Mouse (Mus musculus) ovary, postnatal 36 days (tissue): ENCODE measurements around the gene Rbp1.

ENCODE experiments used
- DNase-seq: peaks from one replicate; pipeline ENCODE4 v3.0.0; 2022; ENCODE audit warnings: low spot score, mixed read lengths

Gene Rbp1

DNA sequence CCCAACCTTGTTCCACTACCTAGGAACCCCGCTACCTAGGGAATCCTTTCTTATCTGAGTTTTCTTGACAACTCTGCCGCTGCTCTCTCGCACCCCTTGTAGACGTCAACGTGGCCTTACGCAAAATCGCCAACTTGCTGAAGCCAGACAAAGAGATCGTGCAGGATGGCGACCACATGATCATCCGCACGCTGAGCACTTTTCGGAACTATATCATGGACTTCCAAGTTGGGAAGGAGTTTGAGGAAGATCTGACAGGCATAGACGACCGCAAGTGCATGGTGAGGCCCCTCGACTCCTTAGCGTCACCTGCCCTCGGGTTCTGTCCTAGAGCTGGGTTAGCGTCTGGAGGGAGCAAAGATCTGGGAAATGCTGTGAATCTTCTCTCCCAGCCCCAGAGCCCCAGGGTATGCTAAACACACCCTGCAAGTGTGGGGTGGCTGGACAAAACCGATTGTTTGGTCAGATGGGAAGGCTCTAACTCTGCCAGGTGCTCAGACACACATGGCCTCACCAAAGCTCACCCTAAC, 2.7 kb downstream of the Rbp1 start:
- no peak for DNase-seq

DNA sequence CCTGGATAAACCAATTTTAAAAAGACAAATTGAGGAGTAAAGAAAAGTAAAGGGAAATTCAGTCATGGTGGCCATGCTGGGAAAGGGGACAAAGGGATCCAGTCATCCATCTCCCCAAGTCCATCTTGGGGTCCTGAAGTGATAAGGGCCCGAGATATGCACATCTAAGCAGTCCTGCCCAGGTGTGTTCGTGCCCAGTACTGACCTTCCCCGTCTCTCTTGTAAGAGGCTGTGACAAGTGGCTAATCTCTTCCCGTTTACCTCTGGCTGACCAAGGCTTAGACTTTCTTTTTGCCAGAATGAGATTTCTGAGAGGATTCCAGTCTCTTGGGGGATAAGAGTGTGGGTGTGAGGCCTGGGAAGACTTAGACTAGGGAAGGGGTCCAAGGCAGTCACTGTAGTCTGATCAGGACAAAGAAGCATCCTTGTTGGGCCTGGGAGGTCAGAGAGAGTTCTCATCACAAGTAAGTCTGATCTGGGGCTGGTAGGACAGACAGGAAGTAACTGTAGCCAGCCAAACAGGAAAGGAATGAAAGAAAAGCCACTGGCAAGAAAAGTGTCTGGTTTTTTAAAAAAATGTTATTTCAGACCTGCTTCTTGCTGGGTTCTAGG, 5.3 kb downstream of the Rbp1 start:
- DNase-seq = no peak

DNA sequence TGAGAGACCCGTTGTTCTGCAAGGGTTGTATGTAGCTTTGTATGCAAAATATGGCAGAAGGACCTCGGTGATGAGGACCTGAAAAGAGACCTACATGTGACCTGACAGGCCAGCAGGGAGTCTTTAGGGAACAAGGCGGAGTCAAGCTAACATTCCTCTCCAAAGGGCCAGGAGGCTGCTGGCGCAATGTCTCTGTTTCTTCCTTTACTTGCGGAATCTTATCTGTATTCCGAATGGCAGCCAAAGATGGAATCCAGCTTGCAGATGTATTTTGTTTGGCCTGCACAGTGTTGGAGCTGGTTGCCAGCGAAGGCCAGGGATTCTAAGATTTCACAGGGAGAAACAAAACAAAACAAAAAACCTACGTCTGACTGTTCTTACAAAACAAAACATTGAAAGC, 6.0 kb downstream of the Rbp1 start:
- DNase-seq = peak; percentile 34

DNA sequence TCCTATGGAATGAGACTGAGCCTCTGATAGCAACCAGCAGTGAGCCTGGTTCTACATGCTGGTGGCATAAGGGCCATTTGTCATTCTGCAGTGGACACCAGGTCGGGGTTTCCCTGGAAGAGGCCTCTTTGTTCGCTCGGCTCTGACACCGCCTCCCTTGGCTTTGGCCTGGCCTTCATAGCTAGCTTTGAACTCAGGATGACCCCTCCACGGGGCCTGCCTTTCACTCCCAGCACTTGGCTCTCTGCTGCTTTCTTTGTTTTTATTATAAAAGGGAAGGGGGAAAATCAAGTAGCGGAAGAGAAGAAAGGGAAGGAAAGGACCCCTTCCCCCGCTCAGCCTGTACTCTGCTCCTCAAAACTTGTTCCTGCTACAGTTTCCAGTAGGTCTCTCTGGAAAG, 7.0 kb downstream of the Rbp1 start:
- DNase-seq = peak; percentile 32

DNA sequence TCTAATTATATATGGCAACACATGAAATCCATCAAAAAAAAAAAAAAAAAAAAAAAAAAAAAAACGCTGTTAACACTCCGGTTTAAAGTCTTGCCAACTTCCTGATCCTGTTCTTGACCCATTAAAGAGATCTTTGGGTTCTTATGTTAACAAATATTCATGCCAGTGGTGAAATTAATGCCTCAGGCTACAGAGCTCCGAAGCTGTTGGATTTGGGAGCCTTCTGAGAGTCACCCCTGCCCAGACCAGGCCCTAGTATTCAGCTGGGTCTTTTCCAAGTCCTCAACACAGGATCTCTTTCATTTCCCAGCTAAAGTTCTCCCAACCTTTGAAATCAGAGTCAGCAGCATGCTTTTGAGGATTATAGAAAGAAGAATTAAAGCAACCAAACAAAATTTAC, 7.8 kb downstream of the Rbp1 start:
- no peak for DNase-seq

DNA sequence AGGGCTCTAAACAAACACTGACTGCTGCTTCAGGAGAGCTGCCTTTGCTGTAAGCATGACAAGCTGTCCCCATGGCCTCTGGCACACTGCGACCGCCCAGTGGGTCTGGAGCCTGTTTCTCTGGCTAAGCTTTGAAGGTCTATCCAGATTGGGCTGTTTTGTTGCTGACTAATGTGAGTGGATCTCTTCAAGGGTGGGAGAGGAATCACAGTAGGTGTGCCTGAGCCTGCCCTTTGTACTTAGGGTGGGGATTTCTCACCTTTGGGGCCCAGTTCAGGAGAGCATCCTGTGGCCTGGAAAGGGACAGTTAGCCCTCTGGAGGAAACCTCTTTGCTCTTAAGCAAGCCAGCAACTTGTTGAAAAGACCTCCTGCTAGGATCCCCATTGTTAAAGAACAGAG, 10.3 kb downstream of the Rbp1 start:
- no peak for DNase-seq

DNA sequence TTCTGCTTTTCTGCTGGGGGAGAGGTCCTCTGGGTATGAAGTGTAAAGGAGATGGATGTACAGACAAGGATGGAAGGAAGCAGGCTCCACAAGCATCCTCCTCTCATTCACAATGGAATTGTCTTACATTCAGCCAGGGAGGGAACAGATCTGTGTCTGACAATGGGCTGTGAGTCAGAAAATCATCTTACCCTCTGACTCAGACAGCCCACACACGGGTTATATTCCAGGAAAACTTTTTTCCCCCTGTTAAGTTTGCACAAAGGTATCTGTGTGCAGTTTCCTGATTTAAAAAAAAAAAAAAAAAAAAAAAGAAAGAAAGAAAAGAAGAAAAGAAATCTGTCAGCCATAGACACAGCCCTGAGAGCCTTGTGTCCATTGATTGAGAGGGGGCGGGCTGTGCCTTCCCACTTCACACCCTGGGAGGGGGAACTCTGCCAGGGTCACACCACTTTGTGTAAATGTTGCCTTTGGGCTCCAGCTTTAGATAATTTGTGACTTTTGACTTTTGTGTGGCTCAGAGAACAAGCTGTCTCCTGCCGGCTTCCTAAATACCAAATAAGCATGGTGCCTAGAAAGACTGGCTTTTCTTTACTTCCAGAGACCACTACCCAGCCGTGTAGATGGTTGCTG, 11.3 kb downstream of the Rbp1 start:
- no peak for DNase-seq

DNA sequence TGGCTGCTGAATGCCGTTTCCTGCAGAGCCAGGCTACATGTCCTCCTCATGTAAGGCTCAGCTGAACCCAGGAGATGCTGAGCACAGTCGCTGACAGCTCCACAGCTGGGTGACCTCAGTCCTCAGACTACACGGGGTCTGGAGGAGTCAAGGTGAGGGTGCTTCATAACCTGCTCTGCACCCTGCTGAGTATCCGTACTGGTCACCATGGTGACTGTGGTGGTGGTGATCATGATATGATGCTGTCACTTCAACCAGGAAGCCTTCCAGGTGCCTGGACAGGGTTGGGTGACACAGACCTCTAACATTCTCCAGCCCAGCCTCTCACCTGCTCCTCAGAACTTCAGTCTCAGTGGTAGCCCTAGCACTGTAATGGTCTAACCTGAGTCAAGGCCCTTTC, 15.1 kb downstream of the Rbp1 start:
- DNase-seq = no peak

DNA sequence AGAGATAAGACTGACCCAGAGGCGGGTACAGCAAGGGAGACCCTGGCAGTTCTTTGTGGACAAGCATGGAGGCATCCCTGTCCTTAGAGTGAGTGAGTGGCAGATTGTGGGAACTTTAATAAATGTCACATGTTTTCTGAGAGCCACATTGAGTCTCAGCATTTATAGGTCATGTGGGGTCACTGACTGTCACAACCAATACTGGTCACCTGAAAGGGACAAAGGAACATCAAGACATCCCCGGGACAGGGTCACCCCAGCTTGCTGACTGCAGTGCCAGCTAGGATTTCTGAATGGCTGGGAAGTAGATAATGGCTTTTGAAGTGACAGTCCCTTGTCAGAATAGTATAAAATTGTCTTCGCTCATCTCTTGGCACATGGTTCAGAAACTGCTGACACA, 16.3 kb downstream of the Rbp1 start:
- no peak for DNase-seq

DNA sequence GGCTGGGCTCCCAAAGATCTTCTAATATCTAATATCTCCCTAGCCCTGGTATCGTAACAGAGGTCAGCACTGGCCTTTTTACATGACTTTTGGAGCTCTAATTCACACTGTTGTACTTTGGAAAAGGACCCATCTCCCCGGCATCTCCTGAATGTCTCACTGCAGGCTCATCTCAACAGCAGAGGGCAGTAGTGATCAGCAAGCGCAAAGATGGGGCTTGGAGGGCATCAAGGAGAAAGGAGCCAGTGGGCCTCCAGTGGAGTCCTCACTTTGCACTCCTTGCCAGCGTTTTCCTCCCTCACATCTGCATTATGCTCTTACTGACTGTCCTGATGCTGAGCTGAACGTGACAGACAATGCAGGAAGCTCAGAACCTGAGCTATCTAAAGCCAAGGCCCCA, 19.9 kb downstream of the Rbp1 start:
- peak; percentile 27 for DNase-seq

DNA sequence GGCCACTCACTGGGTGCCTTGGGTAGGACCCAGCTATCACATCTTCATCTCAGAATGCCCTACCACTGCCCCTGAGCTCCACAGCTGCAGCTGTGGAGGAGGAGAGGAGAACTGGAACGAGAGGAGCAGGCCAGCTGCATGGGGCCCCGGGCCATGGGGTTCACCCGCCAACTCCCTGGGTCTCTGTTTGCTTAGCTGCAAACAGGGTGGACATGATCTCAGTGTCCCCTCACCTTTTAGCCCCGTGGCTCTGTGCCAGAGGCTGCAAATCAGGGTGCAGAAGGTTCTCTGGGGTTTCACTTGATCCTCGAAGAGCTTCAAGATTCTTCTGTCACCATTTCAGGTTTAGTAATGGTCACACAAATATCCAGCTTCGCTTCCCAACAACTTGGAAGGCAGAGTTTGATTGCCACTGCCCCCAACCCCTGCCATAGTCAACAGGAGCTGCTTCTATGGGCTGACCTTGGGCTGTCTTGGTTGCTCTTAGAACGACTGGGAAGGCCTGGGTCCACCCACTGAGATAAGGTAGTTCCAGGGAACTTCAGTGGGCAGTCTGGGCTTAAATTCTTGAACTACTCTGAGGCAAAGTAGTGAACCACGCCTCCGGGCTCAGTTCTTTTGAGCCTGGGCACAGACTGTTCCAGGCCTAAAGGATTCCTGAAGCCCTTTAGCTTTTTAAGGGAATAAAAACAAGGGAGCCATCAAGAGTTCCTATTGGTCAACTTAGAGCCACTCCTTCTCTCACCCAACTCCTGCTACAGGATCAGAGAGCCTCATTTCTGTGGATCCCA, 22.8 kb downstream of the Rbp1 start:
- peak; percentile 37 for DNase-seq

DNA sequence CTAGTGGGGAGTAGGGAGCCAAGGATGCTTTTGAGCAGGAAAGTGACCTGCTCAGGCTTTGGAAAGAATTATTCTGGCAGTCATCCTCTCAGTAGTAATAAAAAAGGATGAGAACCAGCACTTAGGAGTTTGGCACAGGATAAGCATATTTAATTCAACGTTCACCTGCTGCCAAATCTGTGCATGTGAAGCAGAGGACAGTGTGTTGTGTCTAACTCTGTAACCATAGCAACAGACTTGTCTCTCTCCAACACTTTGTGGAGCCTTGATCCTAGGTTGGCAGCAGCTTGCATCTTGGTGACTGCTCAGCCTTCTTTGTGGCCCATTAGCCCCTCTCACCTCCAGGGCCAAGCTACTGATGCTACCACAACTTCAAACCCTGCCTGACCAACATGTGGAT, 28.2 kb downstream of the Rbp1 start:
- DNase-seq = no peak

DNA sequence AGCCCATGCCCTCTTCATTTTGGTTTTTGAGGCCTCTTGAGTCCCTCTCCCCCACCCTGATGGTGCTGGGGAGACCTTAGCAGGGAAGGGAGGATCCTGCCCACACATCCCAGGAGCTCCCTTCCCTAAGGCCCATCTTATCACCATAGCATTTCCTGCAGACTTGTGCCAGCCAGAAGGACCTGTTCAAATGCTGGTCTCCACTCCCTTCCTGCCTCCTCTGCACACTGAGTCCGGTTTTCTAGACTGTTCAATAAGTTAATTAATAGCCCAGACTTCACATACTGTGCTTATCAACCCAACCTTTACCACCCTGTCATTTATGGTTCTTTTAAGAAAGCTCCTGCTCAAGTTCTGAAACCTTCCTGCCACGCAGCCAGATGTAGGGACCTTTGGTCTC, 43.9 kb downstream of the Rbp1 start:
- DNase-seq = no peak

DNA sequence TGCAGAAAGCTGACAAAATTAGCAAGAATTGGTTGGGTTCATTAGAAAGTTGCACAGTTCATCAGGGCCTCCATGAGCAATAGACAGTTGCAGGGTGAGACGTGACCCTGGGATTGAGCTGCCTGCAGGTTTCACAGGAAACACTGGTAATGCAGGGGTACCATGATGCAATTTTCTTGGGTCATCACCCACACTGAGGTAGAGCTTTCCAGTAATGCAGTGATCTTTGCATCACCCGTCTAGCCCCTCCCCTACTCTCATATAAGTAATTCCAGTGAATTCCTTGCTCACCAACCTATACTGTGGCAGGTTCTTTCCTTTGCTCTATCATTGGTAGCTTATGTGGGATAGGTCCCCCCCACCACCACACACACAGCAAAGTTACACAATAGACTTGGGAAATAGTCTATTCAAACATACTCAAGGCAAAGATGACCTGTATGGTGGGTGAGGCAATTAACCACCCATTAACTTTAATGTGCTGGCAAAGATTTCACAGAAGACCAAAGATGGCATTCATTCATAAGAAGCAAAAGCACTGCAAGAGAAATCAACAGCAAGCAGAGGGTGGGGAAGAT, 57.5 kb downstream of the Rbp1 start:
- DNase-seq = no peak

DNA sequence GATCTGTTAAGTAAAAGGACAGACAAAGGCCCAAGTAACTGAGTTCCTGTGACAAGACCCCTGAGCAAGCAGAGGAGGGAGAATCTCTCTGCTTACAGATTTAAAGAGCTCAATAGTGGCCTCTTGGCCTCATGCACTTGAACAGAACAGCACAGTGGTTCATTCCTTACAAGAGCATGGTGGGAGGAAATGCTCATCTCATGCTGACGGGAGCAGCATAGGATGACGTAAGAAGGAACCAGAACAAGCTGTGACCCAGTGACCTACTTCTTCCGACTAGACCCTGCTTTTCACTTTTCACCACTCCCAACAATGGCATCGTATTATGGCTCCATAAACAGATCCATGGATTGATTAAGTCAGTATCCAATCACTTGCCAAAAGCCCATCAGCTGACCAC, 59.5 kb downstream of the Rbp1 start:
- no peak for DNase-seq

DNA sequence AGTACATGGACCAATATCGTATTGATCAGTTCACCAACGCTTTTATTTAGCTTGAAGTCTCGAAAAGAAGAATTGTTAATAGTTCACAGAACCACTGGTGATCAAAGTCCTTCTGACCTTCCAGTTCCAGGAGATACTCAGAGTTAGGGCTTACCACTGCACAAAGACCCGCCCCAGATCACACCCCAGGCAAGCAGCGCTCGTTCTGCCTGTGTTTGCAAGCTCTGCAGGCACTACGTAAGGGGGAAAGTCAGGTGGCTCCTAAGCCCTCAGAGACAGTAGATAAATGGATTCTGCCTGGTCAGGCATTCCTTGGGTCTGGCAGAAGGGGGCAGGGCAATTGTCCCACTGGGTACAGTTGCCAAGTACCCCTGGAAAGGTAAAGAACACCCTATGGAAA, 62.3 kb downstream of the Rbp1 start:
- DNase-seq = no peak

DNA sequence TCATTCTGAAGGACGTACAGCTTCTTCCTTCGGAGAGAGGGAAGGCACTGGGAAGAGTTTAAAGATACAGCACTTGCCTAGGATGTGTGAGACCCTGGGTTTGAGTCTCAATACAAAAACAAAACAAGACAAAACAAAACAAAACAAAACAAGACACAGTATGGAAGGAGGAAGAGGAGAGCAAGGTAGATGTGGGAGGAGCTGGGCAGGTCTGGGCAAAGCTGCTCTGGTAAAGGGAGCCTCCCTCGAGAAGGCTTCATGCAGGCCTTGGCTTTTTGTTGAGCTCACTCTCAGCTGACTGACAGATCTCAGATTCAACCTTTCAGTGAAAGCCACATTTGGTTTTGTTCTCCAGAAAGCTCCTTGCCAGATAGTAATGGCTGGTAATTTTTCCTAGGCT, 63.1 kb downstream of the Rbp1 start, which contains the start of gene Rbp2:
Gene Rbp2 (plus strand): TSS at position 301 of the 400 bp plus-strand sequence.
- no peak for DNase-seq

DNA sequence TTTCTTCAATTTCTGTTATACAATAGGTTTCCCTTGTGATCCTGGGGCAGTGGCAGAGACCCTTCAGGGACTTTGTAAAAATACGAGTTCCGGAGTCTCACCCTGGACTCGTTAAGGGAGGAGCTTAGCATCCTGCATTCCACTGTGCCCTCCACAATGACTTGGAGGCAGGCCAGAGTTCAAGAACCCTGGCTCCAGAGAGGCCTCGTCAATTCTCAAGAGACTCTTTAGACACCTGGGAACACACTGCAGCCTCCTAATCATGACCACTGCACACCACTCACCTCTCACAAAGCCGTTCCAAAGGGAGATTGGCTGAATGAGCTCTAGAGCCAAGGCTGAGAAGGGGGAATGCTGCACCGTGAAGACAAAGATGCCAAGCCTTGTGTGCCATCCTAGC, 64.5 kb downstream of the Rbp1 start:
- DNase-seq = no peak

DNA sequence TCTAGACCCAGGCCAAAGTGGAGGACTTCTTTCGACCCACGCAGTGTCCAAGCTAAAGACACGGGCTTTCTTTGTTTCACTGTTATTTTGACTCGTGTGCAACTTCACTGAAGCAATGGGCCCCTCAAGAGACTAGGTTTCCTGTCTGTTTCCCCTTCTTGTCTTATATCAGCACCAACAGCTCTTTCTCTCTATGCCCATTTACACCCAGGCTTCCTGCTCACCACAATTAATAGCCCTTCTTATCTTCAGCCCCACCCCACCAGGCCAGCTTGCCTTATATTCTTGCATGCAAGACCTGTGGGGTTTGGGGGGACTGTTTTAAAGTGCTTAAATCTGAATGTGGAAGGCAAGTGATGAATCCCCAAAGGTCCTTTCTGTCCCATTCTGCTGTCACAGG, 66.8 kb downstream of the Rbp1 start:
- DNase-seq = no peak

DNA sequence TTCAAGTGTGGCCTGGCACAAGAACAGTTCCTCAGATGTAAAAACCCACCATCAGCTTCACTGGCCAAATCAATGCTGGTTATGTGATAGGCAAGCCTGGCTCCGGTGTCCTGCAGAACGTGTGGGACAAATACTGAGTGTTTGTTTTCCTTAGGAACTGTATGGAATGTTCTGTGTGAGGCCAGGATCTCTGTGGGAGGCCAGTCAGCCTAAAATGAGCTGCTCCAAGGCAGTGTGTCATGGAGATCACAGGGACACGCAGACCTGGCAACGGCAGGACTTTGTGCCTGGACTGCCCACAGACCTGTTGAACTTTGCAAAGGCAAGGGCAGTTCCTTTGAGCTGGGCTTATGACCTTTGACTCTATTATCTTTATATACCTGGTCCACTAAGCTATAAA, 67.4 kb downstream of the Rbp1 start:
- no peak for DNase-seq

DNA sequence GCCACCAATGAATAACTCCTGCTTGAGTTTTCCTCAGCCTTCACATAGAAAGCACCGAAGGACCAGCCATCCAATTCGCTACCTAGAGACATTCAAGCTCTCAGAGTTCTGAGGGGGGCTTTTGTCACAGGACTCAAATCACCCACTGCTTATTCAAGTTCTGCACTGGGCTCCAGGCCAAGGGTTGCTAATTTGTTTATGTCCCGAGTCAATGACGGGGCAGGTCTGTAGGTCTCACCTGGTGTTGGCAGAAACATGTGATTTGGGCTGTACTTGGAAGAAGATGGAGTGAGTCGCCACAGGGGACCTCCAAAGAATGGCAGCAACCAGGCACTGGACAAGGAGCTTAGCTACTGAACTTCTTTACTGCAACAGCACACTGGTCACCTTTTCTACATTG, 68.3 kb downstream of the Rbp1 start:
- no peak for DNase-seq

DNA sequence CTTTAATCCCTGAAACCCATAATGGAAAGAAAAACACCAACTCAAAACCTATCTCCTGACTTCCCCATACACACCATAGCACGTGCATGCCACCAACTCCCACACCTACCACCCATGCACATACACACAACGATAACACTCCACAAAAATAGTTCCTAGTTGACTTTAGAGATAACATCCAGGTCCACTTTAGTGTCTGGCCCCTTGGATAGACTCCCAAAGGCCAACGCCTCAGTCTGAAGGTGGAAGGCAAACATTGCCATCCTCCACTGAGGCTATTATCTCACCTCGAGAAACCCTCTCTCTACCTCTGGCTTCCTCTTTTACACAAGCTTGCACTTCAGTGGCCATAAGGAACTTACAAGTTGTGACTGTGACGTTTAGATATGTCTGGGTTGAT, 69.5 kb downstream of the Rbp1 start:
- no peak for DNase-seq

DNA sequence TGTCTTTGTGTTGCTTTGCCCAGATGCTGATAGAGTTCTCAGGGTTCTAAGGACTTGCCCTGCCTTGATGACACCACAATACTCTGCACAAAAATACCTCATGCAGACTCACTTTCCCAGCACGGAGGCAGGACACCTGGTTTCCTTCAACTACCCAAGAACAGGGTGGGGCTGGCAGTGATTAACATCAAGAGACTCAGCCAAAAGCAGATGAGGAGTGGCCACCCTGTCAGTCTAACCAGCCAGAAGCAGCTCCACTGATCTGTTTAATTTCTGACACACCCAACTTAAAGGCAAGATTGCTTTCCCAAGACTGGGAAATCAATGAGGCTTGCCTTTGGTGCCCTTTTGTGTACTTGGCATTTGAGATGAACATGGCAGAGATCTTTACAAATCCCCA, 70.1 kb downstream of the Rbp1 start:
- no peak for DNase-seq
